Mouse (Mus musculus) liver, embryonic 15.5 days (tissue): ENCODE measurements around the gene Gm10309. TPM values are rescaled to one million over a fixed set of nuclear protein-coding genes. Genes with fewer than 3 reads are reported as not detected.

ENCODE experiments used
- ATAC-seq: fragments of 200-750 bp; cut with Nextera tagmentation; 2 replicates; pipeline ENCODE4 v1.8.0; 2017; ENCODE audit warnings: moderate number of reproducible peaks, mild to moderate bottlenecking, moderate library complexity; ENCODE audit not compliant: insufficient read depth
- H3K27ac ChIP-seq: fragments of 300-500 bp; sonication (generic); replicated peaks from 2 replicates; pipeline ENCODE4 v1.5.1; 2015; ENCODE audit warnings: mild to moderate bottlenecking, inconsistent platforms
- H3K27me3 ChIP-seq: fragments of 300-500 bp; sonication (generic); 2 replicates; pipeline ENCODE4 v1.6.1; 2015; ENCODE audit warnings: mild to moderate bottlenecking, inconsistent platforms
- H3K36me3 ChIP-seq: fragments of 300-500 bp; sonication (generic); replicated peaks from 2 replicates; pipeline ENCODE4 v1.6.1; 2015; ENCODE audit warnings: moderate library complexity, mild to moderate bottlenecking, inconsistent platforms
- H3K4me1 ChIP-seq: fragments of 300-500 bp; sonication (generic); replicated peaks from 2 replicates; pipeline ENCODE4 v1.6.1; 2015; ENCODE audit warnings: inconsistent platforms
- H3K4me2 ChIP-seq: fragments of 300-500 bp; sonication (generic); 2 replicates; pipeline ENCODE4 v1.6.1; 2015; ENCODE audit warnings: moderate library complexity, mild to moderate bottlenecking, inconsistent platforms
- H3K4me3 ChIP-seq: fragments of 300-500 bp; sonication (generic); replicated peaks from 2 replicates; pipeline ENCODE4 v1.5.1; 2015; ENCODE audit warnings: mild to moderate bottlenecking, inconsistent platforms
- H3K9ac ChIP-seq: fragments of 300-500 bp; sonication (generic); 2 replicates; pipeline ENCODE4 v1.6.1; 2015; ENCODE audit warnings: moderate library complexity, mild to moderate bottlenecking, inconsistent platforms
- H3K9me3 ChIP-seq: fragments of 300-500 bp; sonication (generic); replicated peaks from 2 replicates; pipeline ENCODE4 v1.6.1; 2016; ENCODE audit warnings: inconsistent platforms
- WGBS: fragments of 180-500 bp; shearing (Covaris S2); methylation state at CpG from one replicate; pipeline ENCODE4 v1.1.7; 2015; ENCODE audit warnings: mixed read lengths; ENCODE audit not compliant: insufficient replicate concordance; 5-methylcytosine and 5-hydroxymethylcytosine counted together
- polyA plus RNA-seq: library from polyadenylated mRNA; unstranded; fragments of >200 nt; fragmentation: Nextera tagmentation; extraction: Ambion mirVana; gene quantifications from 2 replicates; pipeline ENCODE4 v1.2.1, GENCODE M21; 2015

The Gm10309 gene
- polyA plus RNA-seq, 1 experiment from 2014 or later = not detected

DNA sequence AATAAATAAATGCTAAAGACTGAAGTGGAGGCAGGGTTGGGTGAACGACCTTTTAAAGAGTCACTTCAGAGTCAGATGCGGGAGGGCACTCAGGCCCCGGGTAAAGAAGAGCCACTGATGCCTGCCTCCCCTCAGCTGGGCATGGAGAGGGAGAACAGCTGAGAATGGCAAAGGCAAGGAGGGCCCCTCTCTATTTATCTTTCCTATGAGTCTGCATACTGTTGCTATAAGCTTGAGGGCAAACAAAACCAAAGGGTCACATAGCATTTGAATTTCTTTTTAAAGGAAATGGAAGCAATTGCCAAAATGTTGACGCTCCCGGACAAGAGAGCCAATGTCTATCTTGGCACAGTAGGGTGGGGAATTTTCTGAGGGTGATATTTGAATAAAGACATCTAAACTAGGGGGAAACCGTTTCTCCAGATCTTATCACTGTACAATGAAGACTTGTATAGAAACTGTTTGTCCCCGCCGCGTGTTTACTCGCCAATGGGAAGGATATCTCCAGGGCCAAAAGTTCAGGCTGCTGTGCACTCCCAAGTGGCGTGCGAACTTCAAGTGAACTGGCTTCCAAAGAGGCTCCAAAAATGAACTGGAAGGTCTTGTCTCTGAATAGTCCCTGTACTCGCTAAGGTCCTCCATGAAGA, 10.1 kb upstream of the Gm10309 start:
- Histone ChIP-seq H3K9ac (no peak overlapping the region), H3K27ac (no peak overlapping the region), H3K4me3 (no peak overlapping the region), H3K27me3 (no peaks in the 10 kb centered on the region), H3K9me3 (no peaks in the 10 kb centered on the region), H3K36me3 (no peaks in the 10 kb centered on the region), H3K4me2 (no peak overlapping the region), H3K4me1 (no peaks in the 10 kb centered on the region)
- 74% methylated on average over 13 of the region's 13 CpGs for WGBS
- ATAC-seq = no peak

DNA sequence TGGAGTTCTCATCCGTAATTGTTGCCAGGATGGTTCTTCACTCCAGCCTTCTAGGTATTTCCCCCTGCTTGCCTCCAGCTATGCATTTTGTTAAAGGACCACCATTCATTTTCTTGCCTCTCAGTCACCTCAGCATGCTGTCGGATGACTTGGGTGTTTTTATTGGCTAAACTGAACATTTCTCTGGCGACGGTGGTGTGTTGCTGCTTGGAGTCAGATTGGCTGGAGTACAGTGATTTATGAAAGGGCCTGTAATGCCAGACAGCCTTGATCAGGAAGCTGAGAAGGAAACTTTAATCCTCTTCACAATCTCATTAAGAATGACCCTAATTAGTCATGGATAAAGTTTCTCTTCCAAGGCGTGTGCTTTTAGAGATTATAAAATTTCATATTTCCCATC, 4.8 kb upstream of the Gm10309 start:
- H3K27ac ChIP-seq = no peak overlapping the region
- H3K4me1 ChIP-seq = 0 out of 2 replicates have a peak, but pooled peaks cover 2% of the 10 kb centered on the region
- H3K27me3 ChIP-seq = no peaks in the 10 kb centered on the region
- ATAC-seq = no peak
- no peak overlapping the region for H3K9ac ChIP-seq
- 57% methylated on average over 5 of the region's 5 CpGs for WGBS
- H3K9me3 ChIP-seq = no peaks in the 10 kb centered on the region
- no peaks in the 10 kb centered on the region for H3K36me3 ChIP-seq
- H3K4me3 ChIP-seq = no peak overlapping the region
- H3K4me2 ChIP-seq = no peak overlapping the region

DNA sequence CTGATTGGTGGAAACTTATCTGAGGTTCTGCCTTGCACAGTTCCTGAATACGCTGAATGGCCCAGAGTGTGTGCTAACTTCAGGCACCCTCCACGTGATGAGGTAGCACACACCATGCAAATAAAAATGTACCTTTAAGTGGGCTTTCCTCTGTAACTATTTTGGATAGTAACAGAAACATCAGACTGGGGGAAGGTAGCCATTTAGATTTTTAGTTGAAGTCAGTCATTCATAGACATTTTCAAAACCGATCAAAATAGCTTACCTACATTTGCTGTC, 3.1 kb upstream of the Gm10309 start:
- no peaks in the 10 kb centered on the region for H3K9me3 ChIP-seq
- H3K36me3 ChIP-seq = no peaks in the 10 kb centered on the region
- WGBS = 68% methylated on average over 3 of the region's 3 CpGs
- no peak overlapping the region for H3K9ac ChIP-seq
- 0 out of 2 replicates have a peak, but pooled peaks cover 2% of the 10 kb centered on the region for H3K4me1 ChIP-seq
- ATAC-seq = no peak
- H3K27ac ChIP-seq = no peak overlapping the region
- H3K4me2 ChIP-seq = no peak overlapping the region
- no peaks in the 10 kb centered on the region for H3K27me3 ChIP-seq
- H3K4me3 ChIP-seq = no peak overlapping the region

DNA sequence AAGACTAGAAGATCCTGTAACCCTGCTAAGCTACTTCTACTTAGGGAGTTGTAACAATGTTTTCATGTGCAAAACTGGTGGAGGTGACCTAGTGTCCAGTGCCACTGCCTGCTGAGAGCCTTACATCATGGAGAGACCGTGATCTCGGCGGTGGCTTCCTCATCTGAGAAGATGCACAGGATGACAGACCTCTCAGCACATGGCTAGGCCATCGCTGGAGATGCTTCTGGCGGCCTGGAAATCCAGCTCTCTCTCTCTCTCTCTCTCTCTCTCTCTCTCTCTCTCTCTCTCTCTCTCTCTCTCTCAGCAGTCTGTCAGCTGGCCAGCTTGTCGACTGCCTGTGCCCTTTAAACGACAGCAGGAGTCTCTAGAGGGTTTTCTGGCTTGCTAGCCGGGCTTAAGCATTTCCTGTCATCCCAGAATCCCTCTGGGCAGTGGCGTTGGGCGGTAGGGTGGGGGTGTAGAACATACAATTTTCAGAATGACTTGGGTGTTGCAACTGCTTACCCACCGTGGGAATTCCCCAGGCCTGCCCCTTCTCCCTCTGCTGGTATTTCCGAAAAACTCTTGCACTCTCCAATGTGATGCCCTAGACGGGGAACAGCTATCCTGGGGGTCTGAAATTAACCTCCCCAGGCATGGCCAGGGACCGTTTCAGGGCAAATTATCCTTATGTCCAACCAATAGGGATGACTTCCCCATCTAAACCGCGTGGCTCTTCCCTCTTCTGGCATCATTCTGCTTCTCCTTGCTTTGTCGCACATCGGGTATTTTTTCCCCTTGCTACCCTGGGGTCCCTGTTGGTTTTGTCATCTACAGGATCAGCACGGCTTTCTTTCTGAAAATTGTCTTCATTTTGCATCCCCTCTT, 2.5 kb upstream of the Gm10309 start:
- H3K36me3 ChIP-seq = no peaks in the 10 kb centered on the region
- 0 out of 2 replicates have a peak, but pooled peaks cover 2% of the 10 kb centered on the region for H3K4me1 ChIP-seq
- no peaks in the 10 kb centered on the region for H3K27me3 ChIP-seq
- ATAC-seq = no peak
- H3K9ac ChIP-seq = no peak overlapping the region
- H3K9me3 ChIP-seq = no peaks in the 10 kb centered on the region
- no peak overlapping the region for H3K4me2 ChIP-seq
- WGBS = 49% methylated on average over 18 of the region's 19 CpGs
- H3K4me3 ChIP-seq = no peak overlapping the region
- H3K27ac ChIP-seq = no peak overlapping the region

DNA sequence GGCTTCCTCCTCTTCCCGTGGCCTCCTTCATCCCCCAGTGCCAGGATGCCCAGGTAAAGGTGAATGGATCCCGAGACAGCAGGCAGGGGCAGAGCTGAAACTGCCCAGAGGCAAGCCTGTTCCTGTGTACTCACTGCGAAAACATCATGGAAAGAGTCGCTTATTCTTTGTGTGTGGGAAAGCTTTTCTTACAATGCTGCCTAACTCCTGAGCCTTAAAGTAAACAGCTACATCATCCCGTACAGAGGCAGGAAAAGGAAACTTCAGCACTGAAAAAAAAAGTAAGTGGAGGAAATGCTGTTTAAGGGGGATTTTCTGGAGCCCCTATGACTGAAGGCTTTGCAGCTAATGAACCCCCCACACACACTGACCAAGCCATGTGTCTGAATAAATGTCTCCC, 1.8 kb upstream of the Gm10309 start:
- no peak overlapping the region for H3K27ac ChIP-seq
- no peaks in the 10 kb centered on the region for H3K27me3 ChIP-seq
- H3K4me2 ChIP-seq = no peak overlapping the region
- no peak overlapping the region for H3K9ac ChIP-seq
- H3K4me3 ChIP-seq = no peak overlapping the region
- no peaks in the 10 kb centered on the region for H3K36me3 ChIP-seq
- H3K4me1 ChIP-seq = 0 out of 2 replicates have a peak, but pooled peaks cover 2% of the 10 kb centered on the region
- ATAC-seq = no peak
- WGBS = 40% methylated on average over 5 of the region's 5 CpGs
- H3K9me3 ChIP-seq = no peaks in the 10 kb centered on the region

DNA sequence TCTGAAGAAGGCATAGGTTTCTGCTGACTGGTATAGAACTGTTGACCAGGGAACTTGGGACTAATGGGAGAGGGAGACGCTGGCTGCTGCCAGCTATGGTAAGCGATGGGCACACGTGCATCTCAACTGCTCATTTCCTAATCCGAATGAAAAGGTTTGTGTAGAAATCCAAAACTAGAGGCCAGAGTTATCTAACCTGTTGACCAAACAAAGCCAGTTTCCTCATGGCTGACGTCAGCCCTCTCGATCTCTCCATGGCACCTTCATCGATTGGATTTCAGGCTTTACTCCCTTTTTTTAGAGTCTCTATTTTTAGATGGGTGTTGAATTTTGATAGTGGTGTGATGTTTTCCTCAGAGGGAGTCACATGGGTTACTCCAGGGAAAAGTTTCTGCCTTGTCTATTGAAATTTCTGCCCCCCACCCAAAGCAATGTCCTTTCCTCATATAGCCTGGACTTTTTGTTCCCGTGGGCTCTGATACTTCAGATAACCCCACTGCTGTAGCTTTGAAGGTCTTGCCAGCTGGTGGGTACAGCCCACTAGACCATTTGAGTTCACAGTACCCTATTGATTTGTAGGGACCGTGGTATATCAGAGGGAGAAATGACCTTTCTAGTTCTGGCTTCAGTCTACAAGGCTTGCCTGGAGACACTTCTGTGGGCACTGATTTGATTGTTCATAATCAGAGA, 1.7 kb downstream of the Gm10309 start:
- H3K27me3 ChIP-seq = no peaks in the 10 kb centered on the region
- no peak overlapping the region for H3K4me2 ChIP-seq
- no peak overlapping the region for H3K27ac ChIP-seq
- H3K9me3 ChIP-seq = no peaks in the 10 kb centered on the region
- no peaks in the 10 kb centered on the region for H3K36me3 ChIP-seq
- H3K4me1 ChIP-seq = 0 out of 2 replicates have a peak, but pooled peaks cover 2% of the 10 kb centered on the region
- 71% methylated on average over 9 of the region's 9 CpGs for WGBS
- H3K9ac ChIP-seq = no peak overlapping the region
- ATAC-seq = no peak
- no peak overlapping the region for H3K4me3 ChIP-seq

DNA sequence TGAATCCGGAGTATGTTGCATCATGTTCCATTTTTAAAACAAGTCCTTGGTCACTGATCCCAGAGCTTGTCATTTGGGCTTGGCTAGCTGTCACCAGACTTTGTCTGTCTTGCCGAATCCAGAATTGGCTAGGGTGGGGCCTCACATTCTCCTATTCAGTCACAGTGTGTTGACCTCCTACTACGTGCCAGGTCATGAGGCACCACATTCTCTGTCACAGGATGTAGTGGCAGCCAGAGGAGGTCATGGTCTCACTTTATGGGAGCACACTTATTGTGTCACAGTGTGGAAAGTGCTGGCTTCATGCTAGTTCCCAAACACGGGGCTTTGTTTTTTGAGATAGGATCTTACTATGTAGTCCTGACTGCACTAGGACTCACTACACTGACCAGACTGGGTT, 3.6 kb downstream of the Gm10309 start:
- H3K4me1 ChIP-seq = no peaks in the 10 kb centered on the region
- no peaks in the 10 kb centered on the region for H3K27me3 ChIP-seq
- H3K9me3 ChIP-seq = no peaks in the 10 kb centered on the region
- no peak for ATAC-seq
- WGBS = 67% methylated on average over 4 of the region's 4 CpGs
- no peaks in the 10 kb centered on the region for H3K36me3 ChIP-seq
- H3K9ac ChIP-seq = no peak overlapping the region
- H3K4me3 ChIP-seq = no peak overlapping the region
- no peak overlapping the region for H3K27ac ChIP-seq
- H3K4me2 ChIP-seq = no peak overlapping the region

DNA sequence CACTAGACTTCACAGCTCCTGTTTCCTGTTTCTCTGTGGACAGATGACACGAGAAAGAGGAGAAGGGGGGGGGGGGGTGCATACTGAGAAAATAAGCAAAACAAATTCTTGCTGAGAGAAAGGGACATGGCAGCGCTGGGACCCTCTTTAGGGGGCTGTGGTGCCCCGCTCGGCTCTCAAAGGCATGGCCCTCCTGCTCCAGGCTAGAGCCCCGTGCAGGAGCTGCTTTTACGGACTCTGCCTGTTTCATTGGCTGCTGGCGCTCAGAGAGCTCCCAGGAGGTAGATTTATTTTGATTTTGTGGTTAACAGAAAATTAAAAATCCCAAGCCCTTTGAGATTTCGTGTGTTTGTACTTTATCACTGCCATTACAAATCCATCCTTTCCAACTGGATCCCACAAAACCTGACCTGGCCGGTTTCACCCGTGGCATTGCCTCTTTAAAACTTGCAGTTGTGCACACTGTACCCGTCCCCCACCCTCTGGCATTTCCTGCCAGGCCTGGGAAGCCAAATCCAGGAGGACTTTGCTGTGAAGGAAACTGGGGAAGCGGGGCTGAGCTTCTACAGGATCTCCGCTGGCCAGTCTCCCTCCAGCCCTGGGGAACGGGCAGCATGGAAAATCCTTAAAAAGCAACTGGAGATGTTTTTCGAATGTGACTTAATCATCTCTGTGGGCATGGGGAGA, 5.5 kb downstream of the Gm10309 start:
- no peak overlapping the region for H3K9ac ChIP-seq
- WGBS = 58% methylated on average over 15 of the region's 15 CpGs
- peaks cover 4% of the 10 kb centered on the region for H3K4me1 ChIP-seq
- no peak for ATAC-seq
- H3K9me3 ChIP-seq = no peaks in the 10 kb centered on the region
- H3K4me2 ChIP-seq = no peak overlapping the region
- no peak overlapping the region for H3K4me3 ChIP-seq
- H3K27ac ChIP-seq = no peak overlapping the region
- no peaks in the 10 kb centered on the region for H3K27me3 ChIP-seq
- H3K36me3 ChIP-seq = no peaks in the 10 kb centered on the region

DNA sequence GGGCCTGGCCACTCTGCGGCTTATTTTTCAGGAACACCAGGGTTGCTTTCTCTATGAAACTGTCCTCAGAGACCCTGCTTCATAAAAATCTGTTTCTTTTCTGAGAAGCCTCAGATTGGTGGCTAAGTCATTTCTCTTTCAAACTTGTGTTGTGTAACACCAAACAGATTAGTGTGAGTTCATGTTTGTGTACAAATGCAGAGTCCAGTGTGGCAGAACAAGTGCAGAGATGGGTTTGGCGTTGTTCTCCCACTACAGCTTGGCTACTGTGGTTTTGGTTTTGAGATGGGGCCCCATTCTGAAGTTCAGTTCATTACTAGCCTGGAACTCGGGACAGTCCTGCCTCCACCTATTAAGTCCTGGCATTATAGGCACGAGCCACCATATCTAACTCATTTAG, 7.7 kb downstream of the Gm10309 start:
- WGBS = 58% methylated on average over 4 of the region's 4 CpGs
- H3K4me3 ChIP-seq = no peak overlapping the region
- H3K36me3 ChIP-seq = no peaks in the 10 kb centered on the region
- no peak for ATAC-seq
- no peak overlapping the region for H3K27ac ChIP-seq
- H3K4me2 ChIP-seq = no peak overlapping the region
- H3K4me1 ChIP-seq = peaks cover 19% of the 10 kb centered on the region
- no peaks in the 10 kb centered on the region for H3K27me3 ChIP-seq
- H3K9me3 ChIP-seq = no peaks in the 10 kb centered on the region
- no peak overlapping the region for H3K9ac ChIP-seq

DNA sequence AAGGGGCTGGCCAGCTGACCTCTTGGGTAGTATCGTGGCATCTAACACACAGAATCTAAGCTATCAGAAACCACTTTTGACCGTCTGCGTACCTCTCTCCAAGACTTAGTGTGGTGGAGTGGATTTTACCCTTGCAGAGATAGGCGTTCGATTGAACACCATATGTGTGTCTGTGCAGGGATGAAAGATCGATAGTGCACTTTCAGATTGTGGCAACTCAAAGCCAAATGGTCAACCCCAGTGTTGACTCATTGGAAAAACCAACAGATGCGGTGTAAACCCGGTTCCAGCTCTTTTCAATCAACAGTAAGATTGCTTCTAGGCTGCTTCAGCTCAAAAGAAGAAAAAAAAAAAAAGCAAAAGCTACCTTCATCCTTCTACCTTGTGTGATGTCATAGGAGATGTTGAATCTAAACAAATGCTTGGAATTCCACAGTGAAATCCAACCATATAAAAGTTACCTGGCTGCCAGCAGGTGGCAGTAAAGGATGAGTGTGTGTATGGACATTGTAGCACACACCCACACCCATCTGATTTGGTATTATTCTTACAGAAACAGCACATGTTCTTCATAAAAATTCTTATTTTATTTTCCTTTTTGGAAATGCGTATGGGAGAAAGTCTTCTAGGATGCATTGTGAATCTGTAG, 8.8 kb downstream of the Gm10309 start:
- Histone ChIP-seq H3K4me3 (no peak overlapping the region), H3K9ac (no peak overlapping the region), H3K36me3 (no peaks in the 10 kb centered on the region), H3K9me3 (no peaks in the 10 kb centered on the region), H3K27ac (no peak overlapping the region), H3K4me2 (no peak overlapping the region), H3K27me3 (no peaks in the 10 kb centered on the region), H3K4me1 (peaks cover 19% of the 10 kb centered on the region)
- no peak for ATAC-seq
- WGBS = 73% methylated on average over 9 of the region's 9 CpGs
